Mouse (Mus musculus) hindbrain, embryonic 14.5 days (tissue): ENCODE data around the gene Ly86. TPM values are rescaled to one million over a fixed set of nuclear protein-coding genes. Genes with fewer than 3 reads are reported as not detected.

Experiments used
- ATAC-seq: fragments of 200-750 bp; cut with Nextera tagmentation; 2 replicates; pipeline ENCODE4 v1.8.0; 2017; ENCODE audit warnings: moderate number of reproducible peaks, mild to moderate bottlenecking, moderate TSS enrichment, moderate library complexity; ENCODE audit not compliant: low FRiP score
- DNase-seq: peaks from one replicate; pipeline ENCODE4 v3.0.0-alpha.2; 2015; ENCODE audit warnings: low spot score
- H3K27ac ChIP-seq: fragments of 300-500 bp; sonication (generic); 2 replicates; pipeline ENCODE4 v1.5.1; 2014; ENCODE audit warnings: mild to moderate bottlenecking, moderate library complexity
- H3K27me3 ChIP-seq: fragments of 300-500 bp; sonication (generic); 2 replicates; pipeline ENCODE4 v1.6.1; 2014; ENCODE audit warnings: mild to moderate bottlenecking, low read length, mixed read lengths; ENCODE audit not compliant: control insufficient read depth, insufficient read depth
- H3K36me3 ChIP-seq: fragments of 300-500 bp; sonication (generic); replicated peaks from 2 replicates; pipeline ENCODE4 v1.6.1; 2014; ENCODE audit not compliant: control insufficient read depth, insufficient read depth
- H3K4me1 ChIP-seq: fragments of 300-500 bp; sonication (generic); replicated peaks from 2 replicates; pipeline ENCODE4 v1.6.1; 2014; ENCODE audit warnings: antibody characterized with exemption, low read length, mixed read lengths; ENCODE audit not compliant: control insufficient read depth, insufficient read depth
- H3K4me2 ChIP-seq: fragments of 300-500 bp; sonication (generic); replicated peaks from 2 replicates; pipeline ENCODE4 v1.6.1; 2014; ENCODE audit warnings: mild to moderate bottlenecking, moderate library complexity
- H3K4me3 ChIP-seq: fragments of 300-500 bp; sonication (generic); replicated peaks from 2 replicates; pipeline ENCODE4 v1.5.1; 2014; ENCODE audit warnings: mild to moderate bottlenecking, low read length
- H3K9ac ChIP-seq: fragments of 300-500 bp; sonication (generic); 2 replicates; pipeline ENCODE4 v1.6.1; 2014
- H3K9me3 ChIP-seq: fragments of 300-500 bp; sonication (generic); 2 replicates; pipeline ENCODE4 v1.6.1; 2016; ENCODE audit warnings: low read length; ENCODE audit not compliant: control insufficient read depth
- WGBS: fragments of 180-500 bp; shearing (Covaris S2); extraction: QIAGEN DNeasy Blood & Tissue Kit; methylation state at CpG from one replicate; pipeline ENCODE4 v1.1.7; 2014; 5-methylcytosine and 5-hydroxymethylcytosine counted together
- polyA plus RNA-seq: library from polyadenylated mRNA; unstranded; fragments of >200 nt; fragmentation: Nextera tagmentation; extraction: Ambion mirVana; gene quantifications from 2 replicates; pipeline ENCODE4 v1.2.1, GENCODE M21; 2014

Gene Ly86
- polyA plus RNA-seq, 1 experiment from 2014 or later, result 9.7 TPM

GRCm38 (mm10) chr13:37423416-37423815, 78.4 kb downstream of the Ly86 start:
- Histone ChIP-seq H3K9me3 (peaks cover 4% of the 10 kb centered on the region; the same call in 1 of the 2 replicates), H3K4me2 (no peak overlapping the region), H3K27me3 (no peaks in the 10 kb centered on the region), H3K27ac (no peak overlapping the region), H3K9ac (no peak overlapping the region), H3K4me1 (no peaks in the 10 kb centered on the region), H3K4me3 (no peak overlapping the region), H3K36me3 (no peaks in the 10 kb centered on the region)
- WGBS, result 91% methylated on average over 6 of the region's 6 CpGs
- no peak for ATAC-seq
- no peak for DNase-seq

- 95% methylated on average over 6 of the region's 6 CpGs for WGBS
- no peaks in the 10 kb centered on the region for H3K4me1 ChIP-seq
- H3K4me2 ChIP-seq, result no peak overlapping the region
- no peak overlapping the region for H3K9ac ChIP-seq
- ATAC-seq, result no peak
- DNase-seq, result no peak
- no peak overlapping the region for H3K4me3 ChIP-seq
- H3K36me3 ChIP-seq, result no peaks in the 10 kb centered on the region
- H3K9me3 ChIP-seq, result peaks cover 4% of the 10 kb centered on the region; the same call in 1 of the 2 replicates
- H3K27ac ChIP-seq, result no peak overlapping the region
- no peaks in the 10 kb centered on the region for H3K27me3 ChIP-seq
Measured at GRCm38 (mm10) chr13:37424904-37425303, 79.9 kb downstream of the Ly86 start.

GRCm38 (mm10) chr13:37425406-37425805, 80.4 kb downstream of the Ly86 start:
- Histone ChIP-seq H3K4me1 (no peaks in the 10 kb centered on the region), H3K9ac (no peak overlapping the region), H3K4me2 (no peak overlapping the region), H3K27me3 (no peaks in the 10 kb centered on the region), H3K27ac (no peak overlapping the region), H3K36me3 (no peaks in the 10 kb centered on the region), H3K4me3 (no peak overlapping the region), H3K9me3 (peaks cover 4% of the 10 kb centered on the region; the same call in 1 of the 2 replicates)
- WGBS, result 50% methylated on average over 3 of the region's 3 CpGs
- ATAC-seq (no peak), DNase-seq (no peak)

- Histone ChIP-seq H3K4me3 (no peak overlapping the region), H3K4me1 (no peaks in the 10 kb centered on the region), H3K9ac (no peak overlapping the region), H3K36me3 (no peaks in the 10 kb centered on the region), H3K27ac (no peak overlapping the region), H3K27me3 (no peaks in the 10 kb centered on the region), H3K9me3 (peaks cover 4% of the 10 kb centered on the region; the same call in 1 of the 2 replicates), H3K4me2 (no peak overlapping the region)
- no peak for DNase-seq
- ATAC-seq, result no peak
- WGBS, result 88% methylated on average over 12 of the region's 12 CpGs
Measured at GRCm38 (mm10) chr13:37426578-37427336, 81.7 kb downstream of the Ly86 start.

GRCm38 (mm10) chr13:37428496-37428895, 83.5 kb downstream of the Ly86 start:
- 73% methylated on average over 3 of the region's 3 CpGs for WGBS

GRCm38 (mm10) chr13:37429661-37430271, 84.8 kb downstream of the Ly86 start:
- no peak overlapping the region for H3K4me3 ChIP-seq
- no peaks in the 10 kb centered on the region for H3K36me3 ChIP-seq
- H3K9ac ChIP-seq, result no peak overlapping the region
- no peak overlapping the region for H3K4me2 ChIP-seq
- H3K4me1 ChIP-seq, result no peaks in the 10 kb centered on the region
- ATAC-seq, result no peak
- 74% methylated on average over 8 of the region's 8 CpGs for WGBS
- no peak for DNase-seq
- no peaks in the 10 kb centered on the region for H3K9me3 ChIP-seq
- peaks cover under 1% of the 10 kb centered on the region for H3K27me3 ChIP-seq
- no peak overlapping the region for H3K27ac ChIP-seq

More at GRCm38 (mm10) chr13:37428496-37428895, 83.5 kb downstream of the Ly86 start:
- no peaks in the 10 kb centered on the region for H3K4me1 ChIP-seq
- no peak overlapping the region for H3K27ac ChIP-seq
- peaks cover 4% of the 10 kb centered on the region; the same call in 1 of the 2 replicates for H3K9me3 ChIP-seq
- H3K36me3 ChIP-seq, result no peaks in the 10 kb centered on the region
- DNase-seq (no peak), ATAC-seq (no peak)
- no peak overlapping the region for H3K4me2 ChIP-seq
- H3K27me3 ChIP-seq, result no peaks in the 10 kb centered on the region
- H3K4me3 ChIP-seq, result no peak overlapping the region
- no peak overlapping the region for H3K9ac ChIP-seq

- ATAC-seq (no peak), DNase-seq (no peak)
- no peaks in the 10 kb centered on the region for H3K4me1 ChIP-seq
- no peak overlapping the region for H3K9ac ChIP-seq
- WGBS, result 92% methylated on average over 2 of the region's 2 CpGs
- H3K27ac ChIP-seq, result no peak overlapping the region
- H3K4me3 ChIP-seq, result no peak overlapping the region
- H3K36me3 ChIP-seq, result no peaks in the 10 kb centered on the region
- no peak overlapping the region for H3K4me2 ChIP-seq
- H3K9me3 ChIP-seq, result no peaks in the 10 kb centered on the region
- H3K27me3 ChIP-seq, result peaks cover 20% of the 10 kb centered on the region
Measured at GRCm38 (mm10) chr13:37431707-37432106, 86.7 kb downstream of the Ly86 start.

- Histone ChIP-seq H3K4me3 (no peak overlapping the region), H3K27me3 (peaks cover 30% of the 10 kb centered on the region), H3K27ac (no peak overlapping the region), H3K4me1 (no peaks in the 10 kb centered on the region), H3K9me3 (no peaks in the 10 kb centered on the region), H3K4me2 (no peak overlapping the region), H3K36me3 (no peaks in the 10 kb centered on the region), H3K9ac (no peak overlapping the region)
- WGBS, result 48% methylated on average over 4 of the region's 4 CpGs
- DNase-seq (no peak), ATAC-seq (no peak)
Measured at GRCm38 (mm10) chr13:37432653-37433052, 87.6 kb downstream of the Ly86 start.

GRCm38 (mm10) chr13:37433142-37433541, 88.1 kb downstream of the Ly86 start:
- H3K27ac ChIP-seq, result no peak overlapping the region
- DNase-seq (no peak), ATAC-seq (no peak)
- no peak overlapping the region for H3K4me2 ChIP-seq
- H3K4me1 ChIP-seq, result no peaks in the 10 kb centered on the region
- H3K4me3 ChIP-seq, result no peak overlapping the region
- no peaks in the 10 kb centered on the region for H3K9me3 ChIP-seq
- H3K27me3 ChIP-seq, result peaks cover 34% of the 10 kb centered on the region
- no peaks in the 10 kb centered on the region for H3K36me3 ChIP-seq
- no peak overlapping the region for H3K9ac ChIP-seq
- 20% methylated on average over 3 of the region's 3 CpGs for WGBS
